Mouse (Mus musculus) intestine, embryonic 14.5 days (tissue): ENCODE measurements around the gene F8. TPM values are rescaled to one million over a fixed set of nuclear protein-coding genes. Genes with fewer than 3 reads are reported as not detected.
A peak's percentile ranks its signal among the peaks of the same experiment; 100 is the strongest.

Experiments used
- ATAC-seq: fragments of 200-750 bp; cut with Nextera tagmentation; replicated peaks from 2 replicates; pipeline ENCODE4 v1.8.0; 2017; ENCODE audit warnings: low read depth, moderate number of reproducible peaks, moderate TSS enrichment, moderate library complexity; ENCODE audit not compliant: low FRiP score, low TSS enrichment
- DNase-seq: peaks from one replicate; pipeline ENCODE4 v3.0.0-alpha.2; 2018; ENCODE audit warnings: low spot score
- H3K27ac ChIP-seq: fragments of 300-500 bp; sonication (generic); 2 replicates; pipeline ENCODE4 v1.5.1; 2014; ENCODE audit warnings: low read depth, mild to moderate bottlenecking, control low read depth
- H3K27me3 ChIP-seq: fragments of 300-500 bp; sonication (generic); replicated peaks from 2 replicates; pipeline ENCODE4 v1.6.1; 2014; ENCODE audit warnings: low read length, control low read depth; ENCODE audit not compliant: control insufficient read depth, insufficient read depth
- H3K36me3 ChIP-seq: fragments of 300-500 bp; sonication (generic); 2 replicates; pipeline ENCODE4 v1.6.1; 2014; ENCODE audit warnings: low read length, control low read depth; ENCODE audit not compliant: control insufficient read depth, insufficient read depth
- H3K4me1 ChIP-seq: fragments of 300-500 bp; sonication (generic); replicated peaks from 2 replicates; pipeline ENCODE4 v1.6.1; 2014; ENCODE audit warnings: low read length, control low read depth, mixed read lengths; ENCODE audit not compliant: control insufficient read depth, insufficient read depth
- H3K4me2 ChIP-seq: fragments of 300-500 bp; sonication (generic); 2 replicates; pipeline ENCODE4 v1.6.1; 2014; ENCODE audit warnings: low read length
- H3K4me3 ChIP-seq: fragments of 300-500 bp; sonication (generic); 2 replicates; pipeline ENCODE4 v1.5.1; 2014; ENCODE audit warnings: low read depth, low read length, control low read depth, mixed read lengths
- H3K9ac ChIP-seq: fragments of 300-500 bp; sonication (generic); 2 replicates; pipeline ENCODE4 v1.6.1; 2014; ENCODE audit warnings: mild to moderate bottlenecking, low read length
- H3K9me3 ChIP-seq: fragments of 300-500 bp; sonication (generic); 2 replicates; pipeline ENCODE4 v1.6.1; 2016; ENCODE audit warnings: low read length, control low read depth; ENCODE audit not compliant: control insufficient read depth
- WGBS: fragments of 180-500 bp; shearing (Covaris S2); extraction: QIAGEN DNeasy Blood & Tissue Kit; methylation state at CpG from one replicate; pipeline ENCODE4 v1.1.7; 2014; 5-methylcytosine and 5-hydroxymethylcytosine counted together
- polyA plus RNA-seq: library from polyadenylated mRNA; unstranded; fragments of >200 nt; fragmentation: Nextera tagmentation; extraction: Ambion mirVana; gene quantifications from 2 replicates; pipeline ENCODE4 v1.2.1, GENCODE M21; 2014

The F8 gene
- 1.6 and 1.8 TPM in 2 replicates for polyA plus RNA-seq

GRCm38 (mm10) chrX:75382195-75382771 is at the start of gene F8, which contains the start of gene Fundc2:
TSS of gene F8 (minus strand) at chrX:75382615.
TSS of gene Fundc2 (plus strand) at chrX:75382399.
- DNase-seq (peak; percentile 87), ATAC-seq (peak; percentile 95)
- H3K27me3 ChIP-seq: no peaks in the 10 kb centered on the region
- H3K27ac ChIP-seq: peak within 1 kb of the TSS; percentile 79
- WGBS: 9% methylated on average over 24 of the region's 25 CpGs
- no peaks in the 10 kb centered on the region for H3K4me1 ChIP-seq
- no peaks in the 10 kb centered on the region for H3K36me3 ChIP-seq
- H3K4me2 ChIP-seq: peak within 1 kb of the TSS; percentile 51
- no peaks in the 10 kb centered on the region for H3K9me3 ChIP-seq
- H3K9ac ChIP-seq: peak within 1 kb of the TSS; percentile 69
- H3K4me3 ChIP-seq: peak within 1 kb of the TSS; percentile 51

- Histone ChIP-seq H3K4me3 (peak within 1 kb of the TSS; percentile 47), H3K27ac (peak within 1 kb of the TSS; percentile 81), H3K36me3 (no peaks in the 10 kb centered on the region), H3K9ac (peak within 1 kb of the TSS; percentile 67), H3K9me3 (no peaks in the 10 kb centered on the region), H3K27me3 (no peaks in the 10 kb centered on the region), H3K4me1 (no peaks in the 10 kb centered on the region), H3K4me2 (peak within 1 kb of the TSS; percentile 54)
- 12% methylated on average over 52 of the region's 52 CpGs for WGBS
- peak; percentile 100 for ATAC-seq
- DNase-seq: peak; percentile 83
These were observed 33.7 kb upstream of the F8 start, which contains the start of the genes Cmc4, Mtcp1 and Brcc3 for GRCm38 (mm10) chrX:75415936-75416785. TSS of gene Cmc4 (minus strand) at chrX:75416584. TSS of gene Mtcp1 (minus strand) at chrX:75416588. TSS of gene Brcc3 (plus strand) at chrX:75416628.

GRCm38 (mm10) chrX:75409711-75410110 is 27.3 kb upstream of the F8 start:
- WGBS: 95% methylated on average over 1 of the region's 1 CpGs
- no peaks in the 10 kb centered on the region for H3K36me3 ChIP-seq
- no peak for DNase-seq
- ATAC-seq: no peak
- H3K4me2 ChIP-seq: no peak overlapping the region
- H3K9ac ChIP-seq: no peak overlapping the region
- H3K27ac ChIP-seq: no peak overlapping the region
- H3K4me3 ChIP-seq: no peak overlapping the region
- H3K9me3 ChIP-seq: no peaks in the 10 kb centered on the region
- H3K4me1 ChIP-seq: no peaks in the 10 kb centered on the region
- no peaks in the 10 kb centered on the region for H3K27me3 ChIP-seq

- Histone ChIP-seq H3K4me1 (no peaks in the 10 kb centered on the region), H3K4me2 (no peak overlapping the region), H3K27ac (no peak overlapping the region), H3K9ac (no peak overlapping the region), H3K9me3 (no peaks in the 10 kb centered on the region), H3K27me3 (no peaks in the 10 kb centered on the region), H3K36me3 (0 out of 2 replicates have a peak, but pooled peaks cover 7% of the 10 kb centered on the region), H3K4me3 (no peak overlapping the region)
- DNase-seq (no peak), ATAC-seq (no peak)
These were observed 20.9 kb upstream of the F8 start for GRCm38 (mm10) chrX:75403350-75403749.

GRCm38 (mm10) chrX:75402668-75403067 is 20.3 kb upstream of the F8 start:
- H3K27me3 ChIP-seq: no peaks in the 10 kb centered on the region
- H3K9me3 ChIP-seq: no peaks in the 10 kb centered on the region
- ATAC-seq (no peak), DNase-seq (no peak)
- no peak overlapping the region for H3K27ac ChIP-seq
- H3K4me2 ChIP-seq: no peak overlapping the region
- WGBS: 77% methylated on average over 2 of the region's 2 CpGs
- 0 out of 2 replicates have a peak, but pooled peaks cover 7% of the 10 kb centered on the region for H3K36me3 ChIP-seq
- H3K9ac ChIP-seq: no peak overlapping the region
- no peaks in the 10 kb centered on the region for H3K4me1 ChIP-seq
- no peak overlapping the region for H3K4me3 ChIP-seq

- Histone ChIP-seq H3K9me3 (no peaks in the 10 kb centered on the region), H3K4me2 (no peak overlapping the region), H3K27me3 (no peaks in the 10 kb centered on the region), H3K36me3 (0 out of 2 replicates have a peak, but pooled peaks cover 6% of the 10 kb centered on the region), H3K4me3 (no peak overlapping the region), H3K27ac (no peak overlapping the region), H3K4me1 (no peaks in the 10 kb centered on the region), H3K9ac (no peak overlapping the region)
- no peak for ATAC-seq
- 74% methylated on average over 1 of the region's 1 CpGs for WGBS
- no peak for DNase-seq
These were observed 17.1 kb upstream of the F8 start for GRCm38 (mm10) chrX:75399471-75399870.

- Histone ChIP-seq H3K4me2 (peak overlapping the region; percentile 51), H3K36me3 (no peaks in the 10 kb centered on the region), H3K4me3 (peak overlapping the region; percentile 51), H3K9me3 (no peaks in the 10 kb centered on the region), H3K9ac (peak overlapping the region; percentile 30; the same call in 1 of the 2 replicates), H3K27ac (no peak overlapping the region), H3K4me1 (no peaks in the 10 kb centered on the region), H3K27me3 (no peaks in the 10 kb centered on the region)
- WGBS: 60% methylated on average over 5 of the region's 5 CpGs
- 0 out of 2 replicates have a peak, but pooled peaks have one; percentile 10 for ATAC-seq
- DNase-seq: no peak
These were observed 716 bp downstream of the F8 start for GRCm38 (mm10) chrX:75381699-75382098.

GRCm38 (mm10) chrX:75381176-75381575 is 1.2 kb downstream of the F8 start:
- DNase-seq: no peak
- WGBS: 97% methylated on average over 1 of the region's 1 CpGs
- H3K9ac ChIP-seq: no peak overlapping the region
- ATAC-seq: no peak
- no peaks in the 10 kb centered on the region for H3K36me3 ChIP-seq
- no peak overlapping the region for H3K4me2 ChIP-seq
- H3K27ac ChIP-seq: no peak overlapping the region
- no peak overlapping the region for H3K4me3 ChIP-seq
- H3K4me1 ChIP-seq: no peaks in the 10 kb centered on the region
- H3K9me3 ChIP-seq: no peaks in the 10 kb centered on the region
- no peaks in the 10 kb centered on the region for H3K27me3 ChIP-seq
